Mouse (Mus musculus) heart, adult 11 months (tissue): ENCODE measurements around the gene Nat8f4.

Source experiments
- DNase-seq: peaks from one replicate; pipeline ENCODE4 v3.0.0; 2022

Nat8f4 gene

GRCm38 (mm10) chr6:85898596-85899475 lies 5.8 kb downstream of the Nat8f4 start:
- peak; percentile 70 for DNase-seq

GRCm38 (mm10) chr6:85895061-85895648 lies 9.5 kb downstream of the Nat8f4 start:
- peak; percentile 80 for DNase-seq

- peak; percentile 23 for DNase-seq
Measured at GRCm38 (mm10) chr6:85888961-85889360, 15.7 kb downstream of the Nat8f4 start.

GRCm38 (mm10) chr6:85884311-85884710 lies 20.4 kb downstream of the Nat8f4 start:
- DNase-seq = peak; percentile 71

- DNase-seq = peak; percentile 74
Measured at GRCm38 (mm10) chr6:85883246-85883645, 21.4 kb downstream of the Nat8f4 start.

GRCm38 (mm10) chr6:85869006-85869405 lies 35.7 kb downstream of the Nat8f4 start, which contains the start of gene Nat8f2:
Gene Nat8f2 (minus strand): TSS chr6:85869158.
- DNase-seq = peak; percentile 89

- peak; percentile 90 for DNase-seq
Measured at GRCm38 (mm10) chr6:85867726-85868690, 36.7 kb downstream of the Nat8f4 start.

- peak; percentile 48 for DNase-seq
Measured at GRCm38 (mm10) chr6:85866995-85867394, 37.7 kb downstream of the Nat8f4 start.

- DNase-seq = peak; percentile 91
Measured at GRCm38 (mm10) chr6:85866166-85866565, 38.5 kb downstream of the Nat8f4 start.

GRCm38 (mm10) chr6:85864900-85865639 lies 39.6 kb downstream of the Nat8f4 start:
- DNase-seq = peak; percentile 86

- peak; percentile 60 for DNase-seq
Measured at GRCm38 (mm10) chr6:85863840-85864239, 40.8 kb downstream of the Nat8f4 start.

- DNase-seq = peak; percentile 41
Measured at GRCm38 (mm10) chr6:85863136-85863535, 41.5 kb downstream of the Nat8f4 start.

GRCm38 (mm10) chr6:85862565-85862964 lies 42.1 kb downstream of the Nat8f4 start:
- peak; percentile 85 for DNase-seq

- DNase-seq = peak; percentile 78
Measured at GRCm38 (mm10) chr6:85861247-85861646, 43.4 kb downstream of the Nat8f4 start.

- DNase-seq = peak; percentile 99
Measured at GRCm38 (mm10) chr6:85856194-85856678, 48.4 kb downstream of the Nat8f4 start.

GRCm38 (mm10) chr6:85853481-85853880 lies 51.2 kb downstream of the Nat8f4 start:
- DNase-seq = no peak

- no peak for DNase-seq
Measured at GRCm38 (mm10) chr6:85851062-85851773, 53.5 kb downstream of the Nat8f4 start.

- DNase-seq = no peak
Measured at GRCm38 (mm10) chr6:85849240-85849639, 55.4 kb downstream of the Nat8f4 start.
